Mouse (Mus musculus) lung, embryonic 15.5 days (tissue): ENCODE measurements at regions not wholly inside any gene's neighbourhood (a gene's known extent, or its start where the extent isn't known, plus 50 kb on each side); places are given as distances from the start of the nearest gene placed in this dataset.

Experiments
- ATAC-seq: fragments of 200-750 bp; cut with Nextera tagmentation; 2 replicates; pipeline ENCODE4 v1.8.0; 2017; ENCODE audit warnings: moderate number of reproducible peaks, borderline replicate concordance; ENCODE audit not compliant: low FRiP score, low TSS enrichment; ENCODE audit errors: extremely low read depth
- H3K27ac ChIP-seq: fragments of 300-500 bp; sonication (generic); 2 replicates; pipeline ENCODE4 v1.5.1; 2015; ENCODE audit warnings: moderate library complexity, mild to moderate bottlenecking, inconsistent platforms
- H3K27me3 ChIP-seq: fragments of 300-500 bp; sonication (generic); 2 replicates; pipeline ENCODE4 v1.6.1; 2015; ENCODE audit warnings: inconsistent platforms
- H3K36me3 ChIP-seq: fragments of 300-500 bp; sonication (generic); 2 replicates; pipeline ENCODE4 v1.6.1; 2015; ENCODE audit warnings: inconsistent platforms
- H3K4me1 ChIP-seq: fragments of 300-500 bp; sonication (generic); 2 replicates; pipeline ENCODE4 v1.6.1; 2015; ENCODE audit warnings: inconsistent platforms
- H3K4me2 ChIP-seq: fragments of 300-500 bp; sonication (generic); 2 replicates; pipeline ENCODE4 v1.6.1; 2015; ENCODE audit warnings: inconsistent platforms, mild to moderate bottlenecking, moderate library complexity
- H3K4me3 ChIP-seq: fragments of 300-500 bp; sonication (generic); 2 replicates; pipeline ENCODE4 v1.5.1; 2015; ENCODE audit warnings: mild to moderate bottlenecking, inconsistent platforms
- H3K9ac ChIP-seq: fragments of 300-500 bp; sonication (generic); 2 replicates; pipeline ENCODE4 v1.6.1; 2015; ENCODE audit warnings: inconsistent platforms
- H3K9me3 ChIP-seq: fragments of 300-500 bp; sonication (generic); 2 replicates; pipeline ENCODE4 v1.6.1; 2016; ENCODE audit warnings: inconsistent platforms
- WGBS: fragments of 180-500 bp; shearing (Covaris S2); methylation state at CpG from one replicate; pipeline ENCODE4 v1.1.7; 2015; 5-methylcytosine and 5-hydroxymethylcytosine counted together

DNA sequence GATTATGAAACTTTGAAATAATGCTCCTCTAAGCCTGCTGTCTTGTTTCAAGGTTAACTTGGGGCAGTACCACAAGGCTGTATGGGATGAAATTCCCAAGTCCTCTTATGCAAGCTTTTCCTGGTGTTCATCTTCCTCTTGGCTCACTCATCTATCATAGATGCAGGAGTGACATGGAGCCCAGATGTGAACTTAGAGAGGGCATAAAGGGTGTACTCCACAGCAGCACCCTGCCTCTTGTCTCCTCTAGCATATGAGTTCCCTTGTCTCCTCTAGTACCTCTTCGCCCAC lies 53.3 kb upstream of the Igf1 start:
- no peak overlapping the region for H3K9ac ChIP-seq
- no peaks in the 10 kb centered on the region for H3K27me3 ChIP-seq
- H3K9me3 ChIP-seq = no peaks in the 10 kb centered on the region
- no peak overlapping the region for H3K4me3 ChIP-seq
- no peaks in the 10 kb centered on the region for H3K4me1 ChIP-seq
- ATAC-seq = no peak
- WGBS = 93% methylated on average over 1 of the region's 1 CpGs
- no peak overlapping the region for H3K4me2 ChIP-seq
- no peak overlapping the region for H3K27ac ChIP-seq
- no peaks in the 10 kb centered on the region for H3K36me3 ChIP-seq
